13 mouse cellular contexts compared by ENCODE assay signal in the genomic region with DNA sequence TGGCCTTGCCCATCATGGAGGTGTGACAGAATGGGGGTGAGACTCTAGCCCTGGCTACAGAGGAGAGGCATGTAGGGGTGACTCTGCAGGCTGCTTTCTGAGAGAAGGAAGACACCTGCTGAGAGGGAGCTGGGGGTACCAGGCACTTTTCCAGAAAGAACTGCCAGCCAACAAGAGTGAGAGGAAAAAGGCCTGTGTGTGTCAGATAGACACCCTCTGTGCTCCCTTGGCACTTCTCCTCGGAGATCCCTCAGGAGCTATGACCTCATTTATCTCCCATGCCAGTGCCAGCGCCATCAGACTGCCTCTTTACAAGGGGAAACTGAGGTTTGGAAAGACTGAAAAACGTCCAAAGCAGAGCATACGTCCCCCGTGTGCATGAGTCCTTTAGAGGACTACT.
DNase-seq lines count a peak whose midpoint lies in the region; ATAC-seq and TF ChIP-seq lines count a peak whose summit lies in the region.
"Had no signal": no experiment of that assay in that cellular context is flagged by ENCODE, and none has a peak within 500 bp of the region (broad histone marks: within the 10 kb centered on the region; RNA-seq: fewer than 3 reads in every experiment).

No protein-coding gene starts in this region.

- TF ChIP-seq CTCF in stomach, postnatal 0 days (IDR thresholded peaks at IDR 0.05; ENCODE audit: low read depth): no peak

- peaks cover 100% of the 10 kb centered on the region for H3K4me1 ChIP-seq in forebrain, embryonic 10.5 days
- H3K4me1 ChIP-seq in forebrain, embryonic 16.5 days (replicated peaks; ENCODE audit: control insufficient read depth, insufficient read depth, low read length): peaks cover 69% of the 10 kb centered on the region
- H3K4me1 ChIP-seq in hindbrain, embryonic 13.5 days (replicated peaks): peaks cover 89% of the 10 kb centered on the region
- H3K4me1 ChIP-seq in hindbrain, embryonic 12.5 days: peaks cover 80% of the 10 kb centered on the region
- peaks cover 13% of the 10 kb centered on the region for H3K4me1 ChIP-seq in stomach, postnatal 0 days (replicated peaks; ENCODE audit: control insufficient read depth, insufficient read depth)

- no peaks in the 10 kb centered on the region for H3K9me3 ChIP-seq in forebrain, embryonic 10.5 days
- H3K9me3 ChIP-seq in forebrain, embryonic 16.5 days (ENCODE audit: control insufficient read depth, low read length): no peaks in the 10 kb centered on the region
- H3K9me3 ChIP-seq in hindbrain, embryonic 13.5 days: no peaks in the 10 kb centered on the region
- H3K9me3 ChIP-seq in hindbrain, embryonic 12.5 days (replicated peaks): no peaks in the 10 kb centered on the region
- no peaks in the 10 kb centered on the region for H3K9me3 ChIP-seq in stomach, postnatal 0 days (ENCODE audit: control insufficient read depth, low read length)
- H3K9me3 ChIP-seq: hindbrain, embryonic 15.5 days; limb, embryonic 15.5 days; lung, embryonic 15.5 days had no signal

- 52% methylated on average over 5 of the region's 5 CpGs for WGBS in forebrain, embryonic 10.5 days
- 30% methylated on average over 5 of the region's 5 CpGs for WGBS in forebrain, embryonic 16.5 days
- WGBS in hindbrain, embryonic 13.5 days: 49% methylated on average over 5 of the region's 5 CpGs
- 52% methylated on average over 5 of the region's 5 CpGs for WGBS in hindbrain, embryonic 12.5 days
- WGBS in stomach, postnatal 0 days: 62% methylated on average over 5 of the region's 5 CpGs

- H3K9ac ChIP-seq in forebrain, embryonic 16.5 days (replicated peaks; ENCODE audit: low read depth, low read length): no peak overlapping the region
- H3K9ac ChIP-seq in hindbrain, embryonic 13.5 days: no peak overlapping the region
- no peak overlapping the region for H3K9ac ChIP-seq in hindbrain, embryonic 12.5 days
- H3K9ac ChIP-seq in stomach, postnatal 0 days (ENCODE audit: low read length): no peak overlapping the region
- H3K9ac ChIP-seq: hindbrain, embryonic 15.5 days; limb, embryonic 15.5 days; lung, embryonic 15.5 days had no signal

- H3K4me2 ChIP-seq in forebrain, embryonic 16.5 days (ENCODE audit: low read length): no peak overlapping the region
- no peak overlapping the region for H3K4me2 ChIP-seq in hindbrain, embryonic 13.5 days
- H3K4me2 ChIP-seq in hindbrain, embryonic 12.5 days (replicated peaks): no peak overlapping the region
- no peak overlapping the region for H3K4me2 ChIP-seq in stomach, postnatal 0 days (replicated peaks; ENCODE audit: low read depth)
- H3K4me2 ChIP-seq: hindbrain, embryonic 15.5 days; limb, embryonic 15.5 days; lung, embryonic 15.5 days had no signal

- peak overlapping the region; percentile 73 for H3K27ac ChIP-seq in forebrain, embryonic 10.5 days
- H3K27ac ChIP-seq in forebrain, embryonic 16.5 days (ENCODE audit: low read length): no peak overlapping the region
- peak overlapping the region; percentile 12; the same call in 1 of the 2 replicates for H3K27ac ChIP-seq in hindbrain, embryonic 13.5 days
- H3K27ac ChIP-seq in hindbrain, embryonic 12.5 days: no peak overlapping the region
- H3K27ac ChIP-seq in stomach, postnatal 0 days (replicated peaks): no peak overlapping the region
- H3K27ac ChIP-seq: lung, embryonic 15.5 days had no signal

- peaks cover 32% of the 10 kb centered on the region for H3K27me3 ChIP-seq in forebrain, embryonic 10.5 days (ENCODE audit: poor library complexity, severe bottlenecking)
- H3K27me3 ChIP-seq in forebrain, embryonic 16.5 days (replicated peaks; ENCODE audit: control insufficient read depth, insufficient read depth, low read length): no peaks in the 10 kb centered on the region
- no peaks in the 10 kb centered on the region for H3K27me3 ChIP-seq in hindbrain, embryonic 13.5 days
- H3K27me3 ChIP-seq in hindbrain, embryonic 12.5 days: peaks cover 13% of the 10 kb centered on the region
- H3K27me3 ChIP-seq in stomach, postnatal 0 days (ENCODE audit: control insufficient read depth, insufficient read depth, low read length): no peaks in the 10 kb centered on the region
- H3K27me3 ChIP-seq: hindbrain, embryonic 15.5 days; lung, embryonic 15.5 days had no signal

- H3K36me3 ChIP-seq in forebrain, embryonic 10.5 days (replicated peaks): no peaks in the 10 kb centered on the region
- no peaks in the 10 kb centered on the region for H3K36me3 ChIP-seq in forebrain, embryonic 16.5 days (ENCODE audit: control insufficient read depth, insufficient read depth)
- no peaks in the 10 kb centered on the region for H3K36me3 ChIP-seq in hindbrain, embryonic 13.5 days
- H3K36me3 ChIP-seq in hindbrain, embryonic 12.5 days: no peaks in the 10 kb centered on the region
- no peaks in the 10 kb centered on the region; the same call in 1 of the 2 replicates for H3K36me3 ChIP-seq in stomach, postnatal 0 days (ENCODE audit: control insufficient read depth, insufficient read depth, low read length)
- H3K36me3 ChIP-seq: hindbrain, embryonic 15.5 days; limb, embryonic 15.5 days; lung, embryonic 15.5 days had no signal

- no peak for ATAC-seq in forebrain, embryonic 16.5 days
- ATAC-seq in hindbrain, embryonic 13.5 days (ENCODE audit: low FRiP score): no peak
- ATAC-seq in hindbrain, embryonic 12.5 days (ENCODE audit: low FRiP score): no peak
- ATAC-seq in stomach, postnatal 0 days (ENCODE audit: low FRiP score, low TSS enrichment): no peak

- DNase-seq in forebrain, embryonic 10.5 days (ENCODE audit: extremely low spot score, low spot score): no peak
- DNase-seq in testis, postnatal 10 days (ENCODE audit: low spot score): peak; percentile 33
- no peak for DNase-seq in testis, postnatal 14 days (ENCODE audit: low spot score)
- no peak for DNase-seq in stomach, postnatal 0 days (ENCODE audit: low spot score)
- DNase-seq: gastrocnemius, postnatal 14 days; kidney, adult 2 months; thymus, adult 2 months had no signal

- no peak for TF ChIP-seq EP300 in stomach, postnatal 0 days (optimal IDR thresholded peaks at IDR 0.05)

- H3K4me3 ChIP-seq in forebrain, embryonic 10.5 days: no peak overlapping the region
- no peak overlapping the region for H3K4me3 ChIP-seq in forebrain, embryonic 16.5 days (replicated peaks; ENCODE audit: low read length)
- H3K4me3 ChIP-seq in hindbrain, embryonic 13.5 days: no peak overlapping the region
- H3K4me3 ChIP-seq in hindbrain, embryonic 12.5 days: no peak overlapping the region
- no peak overlapping the region for H3K4me3 ChIP-seq in stomach, postnatal 0 days (ENCODE audit: low read depth, low read length)
- H3K4me3 ChIP-seq: hindbrain, embryonic 15.5 days; limb, embryonic 15.5 days; lung, embryonic 15.5 days had no signal

Comparison
In these comparisons a context has a peak if more than half of its experiments do, and no peak if none do; other contexts are left out.
1. H3K27ac ChIP-seq: peak in forebrain, embryonic 10.5 days (single experiment) and hindbrain, embryonic 13.5 days (single experiment); none in forebrain, embryonic 16.5 days (single experiment), hindbrain, embryonic 12.5 days (single experiment) and stomach, postnatal 0 days (single experiment).